Mouse (Mus musculus) heart, adult 2 months (tissue): ENCODE measurements around the gene Ebf1. TPM values are rescaled to one million over a fixed set of nuclear protein-coding genes. Genes with fewer than 3 reads are reported as not detected.
A peak's percentile ranks its signal among the peaks of the same experiment; 100 is the strongest.

Experiments
- DNase-seq, 2 experiments: peaks; one replicate each; pipeline ENCODE4 v3.0.0; 2021
- H3K27ac ChIP-seq: fragments of 200-600 bp; 2 replicates; pipeline ENCODE4 v1.8.1; 2022
- H3K27me3 ChIP-seq: fragments of 200-500 bp; 2 replicates; pipeline ENCODE4 v1.6.1; 2012; ENCODE audit warnings: mild to moderate bottlenecking, low read length, inconsistent platforms, mixed read lengths; ENCODE audit not compliant: control insufficient read depth, insufficient read depth
- H3K36me3 ChIP-seq: fragments of 200-500 bp; 2 replicates; pipeline ENCODE4 v1.6.1; 2012; ENCODE audit warnings: low read length, inconsistent platforms; ENCODE audit not compliant: control insufficient read depth, insufficient read depth
- H3K4me1 ChIP-seq: fragments of 200-500 bp; 2 replicates; pipeline ENCODE4 v1.6.1; 2011; ENCODE audit warnings: low read length; ENCODE audit not compliant: control insufficient read depth, insufficient read depth
- H3K4me3 ChIP-seq: fragments of 200-600 bp; 2 replicates; pipeline ENCODE4 v1.8.1; 2022
- H3K79me2 ChIP-seq: fragments of 200-500 bp; replicated peaks from 2 replicates; pipeline ENCODE4 v1.6.1; 2012; ENCODE audit warnings: mild to moderate bottlenecking, inconsistent platforms, low read length, moderate library complexity, mixed read lengths; ENCODE audit not compliant: control insufficient read depth, insufficient read depth
- H3K9ac ChIP-seq: fragments of 200-500 bp; 2 replicates; pipeline ENCODE4 v1.6.1; 2012; ENCODE audit warnings: low read depth, mild to moderate bottlenecking, control low read depth, inconsistent platforms, low read length, mixed read lengths
- CTCF ChIP-seq: fragments of 200-600 bp; IDR thresholded peaks from 2 replicates; pipeline ENCODE4 v1.8.1; 2022; ENCODE audit warnings: antibody characterized with exemption, mild to moderate bottlenecking, moderate library complexity
- EP300 ChIP-seq: fragments of 200-500 bp; IDR thresholded peaks from 2 replicates; pipeline ENCODE4 v1.6.1; 2011; ENCODE audit warnings: low read depth, low read length, control low read depth; ENCODE audit not compliant: insufficient read depth
- POLR2A ChIP-seq: fragments of 200-500 bp; IDR thresholded peaks from 2 replicates; pipeline ENCODE4 v1.6.1; 2011; ENCODE audit warnings: mild to moderate bottlenecking, low read depth, low read length, control low read depth; ENCODE audit not compliant: insufficient read depth
- WGBS: fragments of 180-500 bp; shearing (Covaris S2); methylation state at CpG from one replicate; pipeline ENCODE4 v1.1.7; 2018; 5-methylcytosine and 5-hydroxymethylcytosine counted together
- intact Hi-C: fragments of 180-260 bp; cut with DNase I; formaldehyde crosslinking; loops from one replicate; pipeline ENCODE4 v1.15.1; 2025
- polyA plus RNA-seq: library from polyadenylated mRNA; depleted of rRNA; stranded (reverse); fragments of >200 nt; gene quantifications from 2 replicates; pipeline ENCODE4 v1.2.3, GENCODE M21; 2012
- total RNA-seq, 2 experiments: library from RNA; stranded (reverse); gene quantifications; 2 replicates each; pipeline ENCODE4 v1.2.3; 2021

The Ebf1 gene
- total and polyA plus RNA-seq, 3 experiments = 11.4 to 13.6 (median 12.2) TPM

DNA sequence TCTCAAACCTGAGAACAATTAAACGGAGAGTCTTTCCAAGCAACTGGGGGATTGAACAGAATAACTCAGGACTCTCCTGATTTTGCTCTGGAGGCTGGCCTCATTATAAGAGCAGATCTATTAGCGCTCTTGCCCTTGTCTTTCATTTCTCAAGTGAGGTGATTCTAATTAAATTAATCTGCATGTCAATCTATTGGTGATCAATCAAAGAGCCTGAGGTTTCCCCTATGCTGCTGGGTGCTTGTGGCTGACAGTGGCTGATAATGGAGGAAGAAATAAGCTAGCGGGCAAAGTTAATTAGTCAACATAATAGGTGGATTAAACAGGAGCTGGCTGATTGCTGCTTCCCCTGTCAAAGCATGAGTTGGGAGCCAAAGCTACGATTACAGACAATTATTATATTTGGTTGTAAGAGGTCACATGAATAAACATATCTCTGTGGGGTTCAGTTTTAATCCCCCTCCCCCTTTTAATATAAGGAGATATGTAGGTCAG is 265.4 kb downstream of the Ebf1 start:
- TF ChIP-seq EP300 (no peak), CTCF (no peak), POLR2A (no peak)
- Histone ChIP-seq H3K27ac (no peak overlapping the region), H3K36me3 (no peaks in the 10 kb centered on the region), H3K27me3 (no peaks in the 10 kb centered on the region), H3K4me3 (no peak overlapping the region), H3K79me2 (no peaks in the 10 kb centered on the region), H3K4me1 (no peaks in the 10 kb centered on the region), H3K9ac (no peak overlapping the region)
- no peak for DNase-seq
- 88% methylated on average over 4 of the region's 4 CpGs for WGBS
- intact Hi-C loops = no loop called here

- intact Hi-C loops = no loop called here
- Histone ChIP-seq H3K27me3 (no peaks in the 10 kb centered on the region), H3K9ac (no peak overlapping the region), H3K36me3 (no peaks in the 10 kb centered on the region), H3K4me3 (no peak overlapping the region), H3K27ac (no peak overlapping the region), H3K79me2 (no peaks in the 10 kb centered on the region), H3K4me1 (no peaks in the 10 kb centered on the region)
- 77% methylated on average over 3 of the region's 3 CpGs for WGBS
- DNase-seq = no peak
- TF ChIP-seq POLR2A (no peak), CTCF (no peak), EP300 (no peak)
Measured at GRCm38 (mm10) chr11:44884337-44884736, 267.2 kb downstream of the Ebf1 start.

DNA sequence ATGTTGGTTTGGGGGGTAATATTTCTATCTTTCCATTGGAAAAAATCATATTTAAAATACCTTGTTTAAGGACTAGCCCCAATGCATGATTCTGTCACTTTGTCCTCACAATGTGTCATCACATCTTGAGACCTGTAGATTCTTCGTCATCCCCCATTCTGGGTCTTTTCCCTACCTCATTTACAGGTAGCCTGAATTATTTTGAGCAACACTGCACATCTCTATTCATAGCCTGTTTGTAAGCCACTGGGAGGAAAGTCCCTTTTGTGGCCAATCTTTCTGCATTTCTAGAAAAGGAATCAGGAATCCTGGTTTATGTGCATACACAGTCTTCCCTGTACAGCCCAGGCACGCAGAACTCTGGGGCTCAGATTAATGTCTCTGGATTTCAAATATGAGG is 269.8 kb downstream of the Ebf1 start:
- no peak for DNase-seq
- H3K36me3 ChIP-seq = peaks cover 3% of the 10 kb centered on the region; the same call in 1 of the 2 replicates
- H3K79me2 ChIP-seq = no peaks in the 10 kb centered on the region
- no peak overlapping the region for H3K27ac ChIP-seq
- 89% methylated on average over 2 of the region's 2 CpGs for WGBS
- H3K27me3 ChIP-seq = no peaks in the 10 kb centered on the region
- no peak for TF ChIP-seq CTCF
- TF ChIP-seq POLR2A = no peak
- TF ChIP-seq EP300 = no peak
- intact Hi-C loops = no loop called here
- H3K4me3 ChIP-seq = no peak overlapping the region
- H3K4me1 ChIP-seq = no peaks in the 10 kb centered on the region
- no peak overlapping the region for H3K9ac ChIP-seq

DNA sequence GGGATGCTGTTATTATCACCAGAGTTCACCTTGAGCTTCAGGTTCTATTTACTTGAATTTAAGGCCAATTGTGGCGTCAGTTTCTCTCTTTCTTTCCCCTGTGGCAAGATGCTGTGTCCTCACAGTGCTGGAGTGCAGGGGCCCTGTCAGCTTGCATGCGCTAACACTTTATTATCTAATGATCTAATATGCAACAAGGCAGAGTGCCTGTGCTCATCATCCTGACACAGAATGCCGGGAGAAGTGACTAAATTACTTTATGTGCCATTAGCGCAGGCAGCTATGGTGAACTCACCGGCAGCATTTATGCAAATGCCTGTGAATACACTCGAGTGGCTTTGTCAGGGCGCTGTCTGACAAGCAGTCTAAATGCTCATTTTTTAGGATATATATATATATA is 270.6 kb downstream of the Ebf1 start:
- H3K27me3 ChIP-seq = no peaks in the 10 kb centered on the region
- H3K4me3 ChIP-seq = no peak overlapping the region

DNA sequence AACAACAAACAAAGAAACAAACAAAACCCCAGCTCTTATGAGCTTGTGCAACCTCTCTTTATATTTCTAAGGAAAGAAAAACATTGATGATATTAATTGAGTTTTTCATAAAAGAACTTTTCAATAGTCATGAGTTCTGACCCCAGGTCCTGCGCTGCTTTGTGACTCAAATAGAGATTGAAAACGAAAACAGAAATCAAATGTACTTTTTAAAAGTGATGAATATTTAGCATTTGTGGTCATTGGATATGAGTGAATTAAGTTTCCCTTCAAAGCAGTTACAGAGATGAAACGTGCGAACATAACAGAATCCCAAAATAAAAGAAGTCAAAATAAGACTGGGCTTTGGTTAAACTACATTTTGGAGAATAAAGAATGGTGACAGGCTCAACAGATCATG is 271.3 kb downstream of the Ebf1 start:
- H3K9ac ChIP-seq = no peak overlapping the region
- intact Hi-C loops = no loop called here
- DNase-seq = no peak
- H3K4me1 ChIP-seq = peaks cover 3% of the 10 kb centered on the region; the same call in 1 of the 2 replicates
- no peak overlapping the region for H3K27ac ChIP-seq
- H3K27me3 ChIP-seq = no peaks in the 10 kb centered on the region
- H3K79me2 ChIP-seq = no peaks in the 10 kb centered on the region
- 95% methylated on average over 4 of the region's 4 CpGs for WGBS
- TF ChIP-seq EP300 (no peak), POLR2A (no peak)
- no peak overlapping the region for H3K4me3 ChIP-seq
- H3K36me3 ChIP-seq = peaks cover 6% of the 10 kb centered on the region

More for the DNA sequence above, 270.6 kb downstream of the Ebf1 start:
- H3K36me3 ChIP-seq = peaks cover 6% of the 10 kb centered on the region
- H3K4me1 ChIP-seq = peaks cover under 1% of the 10 kb centered on the region; the same call in 1 of the 2 replicates
- 94% methylated on average over 7 of the region's 7 CpGs for WGBS
- H3K9ac ChIP-seq = no peak overlapping the region
- H3K27ac ChIP-seq = no peak overlapping the region
- intact Hi-C loops = no loop called here
- no peak for DNase-seq
- TF ChIP-seq EP300 (no peak), CTCF (no peak), POLR2A (no peak)
- H3K79me2 ChIP-seq = no peaks in the 10 kb centered on the region

- H3K4me3 ChIP-seq = no peak overlapping the region
- peak overlapping the region; percentile 26; the same call in 1 of the 2 replicates for H3K27ac ChIP-seq
- H3K79me2 ChIP-seq = no peaks in the 10 kb centered on the region
- TF ChIP-seq POLR2A (no peak), CTCF (no peak), EP300 (no peak)
- no peaks in the 10 kb centered on the region for H3K27me3 ChIP-seq
- 41% methylated on average over 18 of the region's 18 CpGs for WGBS
- peak; percentile 45 to 56 for DNase-seq
- H3K36me3 ChIP-seq = peaks cover 7% of the 10 kb centered on the region
- intact Hi-C loops = loop anchor here (5.0 to 10.0 kb wide), 3 partner anchors 69 to 281 kb away; no protein-coding TSS in a partner anchor
- no peak overlapping the region for H3K9ac ChIP-seq
- peaks cover 9% of the 10 kb centered on the region for H3K4me1 ChIP-seq
Measured at GRCm38 (mm10) chr11:44892814-44893521, 275.9 kb downstream of the Ebf1 start.
